Mouse (Mus musculus) liver, embryonic 14.5 days (tissue): ENCODE data around the gene Nap1l4.

Experiments
- CTCF ChIP-seq: IDR thresholded peaks from 2 replicates; pipeline ENCODE4 v1.5.1; 2016; ENCODE audit warnings: antibody characterized with exemption, low read depth, control low read depth
- EP300 ChIP-seq: IDR thresholded peaks from 2 replicates; pipeline ENCODE4 v1.6.1; 2016; ENCODE audit warnings: antibody characterized with exemption, low read depth

DNA sequence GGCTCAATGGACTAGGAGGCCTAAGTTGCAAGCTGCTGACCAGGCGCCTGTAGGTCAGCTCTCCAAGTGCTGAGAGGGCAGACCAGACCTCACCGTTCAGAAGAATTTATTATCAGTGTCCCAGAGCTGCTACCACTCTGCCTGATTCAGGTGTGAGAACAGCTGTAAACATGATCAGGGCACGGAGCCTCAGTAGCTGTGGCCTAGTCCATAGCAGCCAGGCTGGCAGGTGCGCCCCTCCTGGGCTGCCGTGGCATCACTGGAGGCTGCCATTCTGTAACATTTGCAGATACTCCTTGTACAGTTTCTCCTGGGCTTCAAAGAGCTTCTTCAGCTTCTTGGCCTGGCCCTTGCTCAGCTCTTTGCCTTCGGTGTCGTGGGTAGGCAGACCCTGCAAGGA, 8.7 kb upstream of the Nap1l4 start:
- TF ChIP-seq EP300 (no peak), CTCF (peak; percentile 25; the same call in 1 of the 2 replicates)
